In genomic region chr3:84529021-84529420, GRCm38 (mm10) we compare ENCODE assay signal across 23 mouse cellular contexts. TPM values are rescaled to one million over a fixed set of nuclear protein-coding genes. Genes with fewer than 3 reads are reported as not detected.
DNase-seq lines count a peak whose midpoint lies in the region; ATAC-seq and TF ChIP-seq lines count a peak whose summit lies in the region.
"Had no signal": no experiment of that assay in that cellular context is flagged by ENCODE, and none has a peak within 500 bp of the region (broad histone marks: within the 10 kb centered on the region; RNA-seq: fewer than 3 reads in every experiment).

No protein-coding gene starts in this region.

- TF ChIP-seq CTCF in cerebellum, adult 2 months (IDR thresholded peaks at IDR 0.05; ENCODE audit: borderline replicate concordance, insufficient read depth, low read depth, low read length), result no peak

- H3K27me3 ChIP-seq in cerebellum, adult 2 months (ENCODE audit: control insufficient read depth, insufficient read depth, low read length), result no peaks in the 10 kb centered on the region
- no peaks in the 10 kb centered on the region for H3K27me3 ChIP-seq in heart, embryonic 12.5 days (replicated peaks)
- H3K27me3 ChIP-seq: hindbrain, embryonic 12.5 days; hindbrain, embryonic 15.5 days; intestine, embryonic 15.5 days had no signal

- 39% methylated on average over 2 of the region's 2 CpGs for WGBS in cerebellum, adult 2 months
- WGBS in heart, embryonic 12.5 days, result 79% methylated on average over 2 of the region's 2 CpGs

- no peak overlapping the region for H3K4me3 ChIP-seq in cerebellum, adult 2 months (replicated peaks; ENCODE audit: insufficient read depth, low read depth, low read length)
- no peak overlapping the region for H3K4me3 ChIP-seq in heart, embryonic 12.5 days
- H3K4me3 ChIP-seq: forebrain, embryonic 10.5 days; gastrocnemius, adult 2 months; heart, adult 2 months; heart, embryonic 10.5 days; hindbrain, embryonic 12.5 days; hindbrain, embryonic 15.5 days; intestine, embryonic 15.5 days had no signal

- peaks cover 24% of the 10 kb centered on the region for H3K36me3 ChIP-seq in heart, embryonic 12.5 days
- H3K36me3 ChIP-seq: hindbrain, embryonic 15.5 days had no signal

- no peak for TF ChIP-seq POLR2A in cerebellum, adult 2 months (IDR thresholded peaks at IDR 0.05; ENCODE audit: borderline replicate concordance, insufficient read depth, low read length)

- peaks cover 7% of the 10 kb centered on the region for H3K4me1 ChIP-seq in cerebellum, adult 2 months (ENCODE audit: control insufficient read depth, insufficient read depth, low read length)
- H3K4me1 ChIP-seq in heart, embryonic 12.5 days (replicated peaks), result peaks cover 12% of the 10 kb centered on the region
- H3K4me1 ChIP-seq: hindbrain, embryonic 12.5 days; intestine, embryonic 15.5 days had no signal

- no peak overlapping the region for H3K4me2 ChIP-seq in heart, embryonic 12.5 days
- H3K4me2 ChIP-seq: hindbrain, embryonic 12.5 days; hindbrain, embryonic 15.5 days; intestine, embryonic 15.5 days had no signal

- no peak overlapping the region for H3K27ac ChIP-seq in cerebellum, adult 2 months (ENCODE audit: insufficient read depth, low read length)
- no peak overlapping the region for H3K27ac ChIP-seq in heart, embryonic 12.5 days (ENCODE audit: poor library complexity, severe bottlenecking)
- H3K27ac ChIP-seq: forebrain, embryonic 10.5 days; gastrocnemius, adult 2 months; heart, adult 2 months; heart, embryonic 10.5 days; hindbrain, embryonic 12.5 days; hindbrain, embryonic 15.5 days; intestine, embryonic 15.5 days had no signal

- ATAC-seq in cerebellum, adult (ENCODE audit: insufficient number of reproducible peaks, low FRiP score, low TSS enrichment), result peak; percentile 70
- no peak for ATAC-seq in heart, embryonic 12.5 days (ENCODE audit: insufficient number of reproducible peaks, low FRiP score)
- ATAC-seq: activated CD4-positive, CD25-positive, alpha-beta regulatory T cell, adult 4 months; forebrain, embryonic 14.5 days; forebrain, postnatal 0 days; intestine, embryonic 15.5 days had no signal

- no peak overlapping the region for H3K9ac ChIP-seq in heart, embryonic 12.5 days
- H3K9ac ChIP-seq: forebrain, postnatal 0 days; hindbrain, embryonic 12.5 days; hindbrain, embryonic 15.5 days; intestine, embryonic 15.5 days had no signal

- DNase-seq in cerebellum, postnatal 4 days (ENCODE audit: low spot score in 2 of 2), result no peak
- DNase-seq in cerebellum, adult 2 months, result peak; percentile 40 to 68
- DNase-seq in cerebellum, adult 9-11 months, result peak; percentile 39
- peak; percentile 40 to 44 for DNase-seq in cerebellum, postnatal 36 days
- DNase-seq in heart, adult 18-20 months, result no peak
- DNase-seq in liver, result no peak
- DNase-seq: adrenal gland, adult 8-10 months; adrenal gland, postnatal 25 days; forebrain, postnatal 0 days; gastrocnemius, adult 2 months; gastrocnemius, postnatal 25 days; heart, adult 2 months; kidney, adult 11 months; kidney, adult 8-10 months had no signal

- no peaks in the 10 kb centered on the region for H3K9me3 ChIP-seq in heart, embryonic 12.5 days (replicated peaks)
- H3K9me3 ChIP-seq: forebrain, embryonic 10.5 days; heart, embryonic 10.5 days; hindbrain, embryonic 12.5 days; hindbrain, embryonic 15.5 days; intestine, embryonic 15.5 days had no signal

RNA-seq across cellular contexts. Expression of gene Fhdc1, which starts 48.8 kb away (rescaled TPM):
- 5.6 and 6.8 TPM in 2 replicates for polyA plus RNA-seq in cerebellum, adult 2 months (2012; rRNA removed)
- 4.4 TPM in 2 replicates for polyA plus RNA-seq in heart, embryonic 12.5 days (2016; fragmentation: Nextera tagmentation; extraction: Ambion mirVana)
- total RNA-seq in heart, adult 18-20 months (2021), result 1 to 10 TPM in 1 of 2 experiments, under 1 TPM in 1; 0.87 to 1.1 TPM

RNA-seq across cellular contexts. Expression of gene Arfip1, which starts 53.4 kb away (rescaled TPM):
- polyA plus RNA-seq in cerebellum, adult 2 months (2012; rRNA removed), result 16.6 and 17.1 TPM in 2 replicates
- polyA plus RNA-seq in heart, embryonic 12.5 days (2016; fragmentation: Nextera tagmentation; extraction: Ambion mirVana), result 49.3 and 50.8 TPM in 2 replicates
- 10 to 100 TPM; 14.7 to 15.5 TPM for total RNA-seq in heart, adult 18-20 months (2021)

Comparison
In these comparisons a context has a peak if more than half of its experiments do, and no peak if none do; other contexts are left out.
1. DNase-seq: peak in cerebellum, adult 2 months (2 of 2), cerebellum, adult 9-11 months (single experiment) and cerebellum, postnatal 36 days (2 of 2); none in cerebellum, postnatal 4 days (0 of 2), heart, adult 18-20 months (0 of 2) and liver (single experiment).